Mouse (Mus musculus): Measurements from ENCODE around the gene Olfr1408. TPM values are rescaled to one million over a fixed set of nuclear protein-coding genes. Genes with fewer than 3 reads are reported as not detected.

Gene Olfr1408
- not detected in 2 replicates for polyA plus RNA-seq (2016; fragmentation: Nextera tagmentation; extraction: Ambion mirVana)

DNA sequence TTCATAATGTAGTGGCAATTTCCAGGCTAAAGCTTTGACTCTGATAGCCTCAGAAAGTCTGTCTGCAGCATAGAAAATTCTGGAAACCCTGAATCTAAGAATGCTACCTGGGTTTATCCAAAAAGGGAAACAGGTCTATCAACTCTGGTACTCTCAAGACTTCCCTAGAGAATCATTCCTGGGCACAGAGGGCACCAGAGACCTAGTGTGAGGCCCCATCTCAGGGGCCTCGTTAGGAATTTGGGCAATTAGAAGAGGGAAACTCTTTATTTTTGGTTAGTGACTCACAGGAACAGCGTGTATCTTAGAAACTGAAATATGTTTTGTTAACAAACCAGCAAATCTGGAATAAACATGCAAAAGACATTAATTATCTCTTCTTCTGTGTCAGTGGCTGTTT, at the start of gene Olfr1408:
Olfr1408 (minus strand) TSS at position 101 of the 400 bp plus-strand sequence.
- H3K27me3 ChIP-seq (replicated peaks; ENCODE audit: low read depth, poor library complexity, severe bottlenecking): no peaks in the 10 kb centered on the region
- no peak for DNase-seq (ENCODE audit: low spot score)
- H3K9me3 ChIP-seq: no peaks in the 10 kb centered on the region
- no peak within 1 kb of the TSS for H3K4me3 ChIP-seq
- WGBS: 83% methylated on average over 2 of the region's 2 CpGs
- no peak within 1 kb of the TSS for H3K27ac ChIP-seq (replicated peaks)
- H3K4me1 ChIP-seq: no peaks in the 10 kb centered on the region
- no peaks in the 10 kb centered on the region for H3K36me3 ChIP-seq (replicated peaks)

DNA sequence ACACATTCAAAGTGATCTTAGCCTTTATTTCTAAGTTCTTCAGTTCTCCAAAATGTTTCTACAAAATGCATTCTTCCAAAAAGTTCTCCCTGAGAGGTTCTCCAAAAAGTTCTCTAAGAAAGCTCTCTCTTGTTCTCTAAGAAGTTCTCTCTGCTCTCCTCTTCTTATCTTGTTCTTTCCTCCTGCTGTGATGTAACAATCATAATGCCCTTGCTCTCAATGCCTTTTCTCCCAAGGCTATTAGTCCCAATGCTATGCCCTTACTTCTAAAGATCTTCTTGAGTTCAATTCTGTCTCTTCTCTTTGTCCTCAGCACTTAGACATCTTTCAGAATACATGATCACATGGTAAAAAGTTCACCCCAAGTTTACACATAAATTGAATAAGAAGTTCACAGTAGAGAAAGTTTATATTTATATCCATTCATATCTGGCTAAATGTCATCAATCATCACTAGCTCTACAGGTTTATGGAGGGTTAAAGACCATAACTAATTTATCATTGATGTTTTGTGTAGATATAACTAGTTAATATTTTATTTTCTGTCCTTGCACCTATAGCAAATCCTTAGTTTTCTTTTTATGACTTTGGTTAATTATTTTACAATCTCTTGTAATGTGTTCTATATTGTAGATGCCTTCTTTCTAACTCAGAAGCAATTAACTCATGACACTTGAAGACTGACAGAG, 37.1 kb upstream of the Olfr1408 start:
- Histone ChIP-seq H3K36me3 (replicated peaks) (no peaks in the 10 kb centered on the region), H3K4me3 (no peak overlapping the region), H3K27me3 (replicated peaks; ENCODE audit: low read depth, poor library complexity, severe bottlenecking) (no peaks in the 10 kb centered on the region), H3K27ac (replicated peaks) (no peak overlapping the region), H3K9me3 (no peaks in the 10 kb centered on the region), H3K4me1 (no peaks in the 10 kb centered on the region)
- no peak for DNase-seq (ENCODE audit: low spot score)

Other genes starting within 250 kb of the Olfr1408 start
- gene Apcs, start 242.3 kb downstream of the Olfr1408 start, polyA plus RNA-seq (2016; fragmentation: Nextera tagmentation; extraction: Ambion mirVana): not detected in 2 replicates
- gene Olfr16, start 187.0 kb downstream of the Olfr1408 start, polyA plus RNA-seq (2016; fragmentation: Nextera tagmentation; extraction: Ambion mirVana): not detected in 2 replicates
- not detected in 2 replicates for gene Olfr1406, start 53.3 kb upstream of the Olfr1408 start, polyA plus RNA-seq (2016; fragmentation: Nextera tagmentation; extraction: Ambion mirVana)
- not detected in 2 replicates for gene Olfr218, start 60.4 kb upstream of the Olfr1408 start, polyA plus RNA-seq (2016; fragmentation: Nextera tagmentation; extraction: Ambion mirVana)
- gene Olfr1404, start 75.0 kb upstream of the Olfr1408 start, polyA plus RNA-seq (2016; fragmentation: Nextera tagmentation; extraction: Ambion mirVana): not detected in 2 replicates
- gene Fcer1a, start 89.8 kb upstream of the Olfr1408 start, polyA plus RNA-seq (2016; fragmentation: Nextera tagmentation; extraction: Ambion mirVana): not detected in 2 replicates
- gene Olfr418, start 128.6 kb upstream of the Olfr1408 start, polyA plus RNA-seq (2016; fragmentation: Nextera tagmentation; extraction: Ambion mirVana): not detected in 2 replicates
- gene Mptx2, start 140.4 kb upstream of the Olfr1408 start, polyA plus RNA-seq (2016; fragmentation: Nextera tagmentation; extraction: Ambion mirVana): not detected in 2 replicates
- 1.2 and 1.6 TPM in 2 replicates for gene Ackr1, start 196.4 kb upstream of the Olfr1408 start, polyA plus RNA-seq (2016; fragmentation: Nextera tagmentation; extraction: Ambion mirVana)
- gene Aim2, start 213.5 kb upstream of the Olfr1408 start, polyA plus RNA-seq (2016; fragmentation: Nextera tagmentation; extraction: Ambion mirVana): 3.8 and 3.9 TPM in 2 replicates
- gene Cadm3, start 230.3 kb upstream of the Olfr1408 start, polyA plus RNA-seq (2016; fragmentation: Nextera tagmentation; extraction: Ambion mirVana): 1.6 and 2.0 TPM in 2 replicates